Mouse (Mus musculus): ENCODE results near the gene Ctnna3. TPM values are rescaled to one million over a fixed set of nuclear protein-coding genes. Genes with fewer than 3 reads are reported as not detected.
A peak's percentile ranks its signal among the peaks of the same experiment; 100 is the strongest.
"Not testable (repeated sequence)": the region's sequence is repeated elsewhere in the genome, so short reads cannot be mapped to it uniquely, and the experiment has no call there.

Ctnna3 gene
- polyA plus RNA-seq, 1 experiment from 2014 or later, result 1.2 TPM

GRCm38 (mm10) chr10:64661190-64661589 lies 1231.3 kb downstream of the Ctnna3 start:
- no peak overlapping the region for H3K4me2 ChIP-seq
- 87% methylated on average over 4 of the region's 4 CpGs for WGBS
- no peak for ATAC-seq (ENCODE audit: low FRiP score)
- H3K36me3 ChIP-seq, result no peaks in the 10 kb centered on the region
- H3K9ac ChIP-seq, result no peak overlapping the region
- no peaks in the 10 kb centered on the region for H3K27me3 ChIP-seq
- H3K4me3 ChIP-seq, result no peak overlapping the region
- H3K9me3 ChIP-seq, result no peaks in the 10 kb centered on the region
- no peak overlapping the region for H3K27ac ChIP-seq
- H3K4me1 ChIP-seq (replicated peaks), result no peaks in the 10 kb centered on the region

DNA sequence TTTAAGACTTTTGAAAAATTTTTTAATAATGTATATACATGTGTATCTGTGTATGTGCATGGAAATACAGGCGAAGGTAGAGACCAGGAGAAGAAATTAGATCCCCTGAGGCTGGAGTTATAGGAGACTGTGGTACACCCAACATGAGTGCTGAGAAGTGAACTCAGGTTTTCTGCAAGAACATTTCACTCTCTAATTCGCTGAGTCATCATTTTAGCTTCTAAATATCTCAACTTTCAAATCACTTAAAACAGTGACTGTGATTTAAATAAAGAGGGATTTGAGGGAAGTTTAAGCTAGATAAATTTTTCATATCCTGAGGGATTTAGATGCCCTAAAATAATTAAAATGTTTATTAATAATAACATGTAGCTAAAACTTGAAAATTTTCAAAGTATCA lies 1241.6 kb downstream of the Ctnna3 start:
- Histone ChIP-seq H3K36me3 (no peaks in the 10 kb centered on the region), H3K9me3 (peaks cover 9% of the 10 kb centered on the region), H3K4me3 (no peak overlapping the region), H3K27ac (no peak overlapping the region), H3K4me2 (no peak overlapping the region), H3K4me1 (replicated peaks) (no peaks in the 10 kb centered on the region), H3K27me3 (no peaks in the 10 kb centered on the region), H3K9ac (no peak overlapping the region)
- 81% methylated on average over 2 of the region's 2 CpGs for WGBS
- no peak for ATAC-seq (ENCODE audit: low FRiP score)

- H3K9ac ChIP-seq, result no peak overlapping the region
- ATAC-seq (ENCODE audit: low FRiP score), result no peak
- WGBS, result 90% methylated on average over 3 of the region's 3 CpGs
- H3K4me1 ChIP-seq (replicated peaks), result no peaks in the 10 kb centered on the region
- H3K4me3 ChIP-seq, result no peak overlapping the region
- no peak overlapping the region for H3K4me2 ChIP-seq
- peaks cover 9% of the 10 kb centered on the region for H3K9me3 ChIP-seq
- no peak overlapping the region for H3K27ac ChIP-seq
- H3K36me3 ChIP-seq, result no peaks in the 10 kb centered on the region
- no peaks in the 10 kb centered on the region for H3K27me3 ChIP-seq
Measured at GRCm38 (mm10) chr10:64675796-64676195, 1245.9 kb downstream of the Ctnna3 start.

DNA sequence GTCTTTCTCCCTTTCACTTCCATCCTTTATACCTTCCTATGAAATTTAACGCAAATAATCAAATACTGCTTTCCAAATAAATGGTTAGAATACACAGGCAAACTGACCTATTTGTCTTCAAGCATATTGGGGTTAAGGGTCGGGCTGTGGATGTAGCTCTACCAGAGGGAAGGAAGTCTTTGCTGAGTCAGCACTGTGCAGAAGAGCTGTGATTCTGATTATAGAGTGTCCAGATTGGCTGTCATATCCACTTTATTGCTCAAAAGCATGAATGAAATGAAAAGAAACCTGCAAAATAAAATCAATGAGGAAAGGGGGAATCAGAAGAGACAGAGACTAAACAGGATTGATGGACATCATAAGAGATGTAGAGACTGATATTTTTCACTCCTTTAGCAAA lies 1280.1 kb downstream of the Ctnna3 start:
- no peak overlapping the region for H3K9ac ChIP-seq
- H3K4me1 ChIP-seq (replicated peaks), result no peaks in the 10 kb centered on the region
- H3K4me3 ChIP-seq, result no peak overlapping the region
- no peak for ATAC-seq (ENCODE audit: low FRiP score)
- H3K27ac ChIP-seq, result no peak overlapping the region
- H3K27me3 ChIP-seq, result no peaks in the 10 kb centered on the region
- no peak overlapping the region for H3K4me2 ChIP-seq
- no peaks in the 10 kb centered on the region for H3K36me3 ChIP-seq
- no peaks in the 10 kb centered on the region for H3K9me3 ChIP-seq
- 89% methylated on average over 2 of the region's 2 CpGs for WGBS

- Histone ChIP-seq H3K27me3 (no peaks in the 10 kb centered on the region), H3K36me3 (no peaks in the 10 kb centered on the region), H3K9ac (no peak overlapping the region), H3K9me3 (no peaks in the 10 kb centered on the region), H3K4me1 (replicated peaks) (peaks cover 6% of the 10 kb centered on the region; the same call in 1 of the 2 replicates), H3K4me3 (no peak overlapping the region), H3K27ac (no peak overlapping the region), H3K4me2 (no peak overlapping the region)
- 46% methylated on average over 9 of the region's 9 CpGs for WGBS
- peak; percentile 89 for ATAC-seq (ENCODE audit: low FRiP score)
Measured at GRCm38 (mm10) chr10:64718036-64718435, 1288.1 kb downstream of the Ctnna3 start.

DNA sequence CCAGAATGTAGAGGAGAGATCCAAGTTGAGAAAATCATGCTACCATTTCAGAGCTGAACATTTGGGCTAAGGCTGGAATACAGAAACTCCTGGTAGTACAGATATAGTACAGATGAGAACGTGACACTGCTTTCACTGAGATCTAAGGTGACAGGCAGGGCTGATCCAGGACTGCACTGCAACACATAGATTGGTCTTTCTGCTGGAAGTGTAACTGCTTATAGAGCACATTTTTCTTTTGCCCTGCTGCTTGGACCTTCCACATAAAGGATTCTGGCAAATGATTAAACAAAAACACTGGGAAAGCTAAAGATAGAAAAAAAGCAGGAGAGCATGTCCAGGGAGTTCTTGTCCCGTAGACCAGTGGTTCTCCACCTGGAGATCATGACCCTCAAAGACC lies 1305.8 kb downstream of the Ctnna3 start:
- WGBS, result 74% methylated on average over 2 of the region's 2 CpGs
- Histone ChIP-seq H3K4me2 (no peak overlapping the region), H3K4me1 (replicated peaks) (no peaks in the 10 kb centered on the region), H3K4me3 (no peak overlapping the region), H3K27ac (no peak overlapping the region), H3K9ac (no peak overlapping the region), H3K36me3 (no peaks in the 10 kb centered on the region), H3K27me3 (no peaks in the 10 kb centered on the region), H3K9me3 (no peaks in the 10 kb centered on the region)
- ATAC-seq (ENCODE audit: low FRiP score), result no peak

DNA sequence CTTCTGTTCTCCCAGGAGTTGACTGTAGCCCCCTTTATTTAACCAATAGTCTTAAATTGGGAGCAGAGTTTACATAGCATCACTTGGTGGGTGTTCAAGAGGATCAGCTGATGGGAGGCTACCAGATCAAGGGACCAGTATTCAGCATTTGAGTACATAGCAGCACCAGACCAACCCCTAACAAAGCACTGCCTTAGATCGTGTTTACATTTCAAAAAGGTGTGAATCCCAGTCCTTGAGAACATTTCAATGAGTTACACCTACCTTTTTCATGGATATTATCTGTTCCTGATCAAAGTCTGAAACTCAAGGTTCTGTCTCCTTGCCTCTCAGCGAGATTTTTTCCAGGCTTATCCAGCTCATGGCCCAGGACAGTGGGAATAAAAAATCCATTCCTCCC lies 1306.7 kb downstream of the Ctnna3 start:
- Histone ChIP-seq H3K9me3 (no peaks in the 10 kb centered on the region), H3K27ac (no peak overlapping the region), H3K36me3 (no peaks in the 10 kb centered on the region), H3K4me3 (no peak overlapping the region), H3K4me1 (replicated peaks) (no peaks in the 10 kb centered on the region), H3K9ac (no peak overlapping the region), H3K4me2 (no peak overlapping the region), H3K27me3 (no peaks in the 10 kb centered on the region)
- ATAC-seq (ENCODE audit: low FRiP score), result no peak
- 33% methylated on average over 2 of the region's 2 CpGs for WGBS

GRCm38 (mm10) chr10:64741721-64742120 lies 1311.8 kb downstream of the Ctnna3 start:
- H3K27me3 ChIP-seq; H3K36me3 ChIP-seq; H3K9ac ChIP-seq; H3K4me2 ChIP-seq; H3K27ac ChIP-seq; H3K4me3 ChIP-seq; H3K9me3 ChIP-seq; H3K4me1 ChIP-seq (replicated peaks); ATAC-seq (ENCODE audit: low FRiP score): not testable (repeated sequence)
- WGBS, result 87% methylated on average over 11 of the region's 11 CpGs

DNA sequence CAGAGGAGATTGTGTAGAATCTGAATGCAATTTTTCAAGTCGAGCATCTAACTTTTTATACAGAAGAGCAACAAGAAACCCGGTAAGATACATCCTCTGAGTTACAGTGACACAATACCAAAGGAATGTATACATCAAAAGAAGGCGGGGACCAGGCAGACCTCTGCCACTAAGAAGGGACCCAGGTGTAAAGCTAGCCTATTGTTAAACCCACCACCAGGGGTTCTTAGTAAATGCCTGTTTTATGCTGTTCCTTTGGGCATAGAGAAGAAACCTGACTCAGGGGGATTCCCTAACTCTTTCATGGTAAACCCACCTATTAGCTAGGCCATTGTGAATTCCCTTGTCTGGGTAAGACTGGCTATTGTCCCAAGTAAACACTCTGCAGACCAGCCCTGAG lies 1314.2 kb downstream of the Ctnna3 start:
- 25% methylated on average over 3 of the region's 3 CpGs for WGBS
- H3K36me3 ChIP-seq; H3K4me1 ChIP-seq (replicated peaks); H3K27ac ChIP-seq; H3K9ac ChIP-seq; H3K4me3 ChIP-seq; H3K27me3 ChIP-seq; ATAC-seq (ENCODE audit: low FRiP score); H3K9me3 ChIP-seq; H3K4me2 ChIP-seq: not testable (repeated sequence)

DNA sequence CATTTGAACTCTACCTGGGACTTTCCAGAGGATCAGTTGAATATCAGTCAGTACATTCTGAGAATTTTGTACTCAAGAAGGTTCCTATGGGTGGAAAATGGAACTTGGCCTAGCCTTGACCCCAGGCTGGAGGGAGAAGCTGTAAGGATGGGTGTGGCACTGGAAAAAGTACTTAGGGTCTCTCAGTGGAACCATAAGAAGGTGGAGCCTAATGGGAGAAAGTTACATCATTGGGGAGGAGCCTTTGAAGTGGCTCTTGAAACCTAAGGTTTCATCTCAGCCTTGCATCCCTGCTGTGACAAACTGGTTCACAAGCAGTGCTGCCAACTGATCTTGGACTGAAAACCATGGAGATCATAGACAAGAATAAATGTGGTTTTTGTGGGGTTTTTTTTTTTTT lies 1318.8 kb downstream of the Ctnna3 start:
- Histone ChIP-seq H3K27ac (no peak overlapping the region), H3K9ac (no peak overlapping the region), H3K9me3 (no peaks in the 10 kb centered on the region), H3K27me3 (no peaks in the 10 kb centered on the region), H3K4me2 (no peak overlapping the region), H3K4me1 (replicated peaks) (no peaks in the 10 kb centered on the region), H3K4me3 (no peak overlapping the region), H3K36me3 (no peaks in the 10 kb centered on the region)
- no peak for ATAC-seq (ENCODE audit: low FRiP score)

- H3K9ac ChIP-seq, result no peak overlapping the region
- no peaks in the 10 kb centered on the region for H3K9me3 ChIP-seq
- H3K4me1 ChIP-seq (replicated peaks), result no peaks in the 10 kb centered on the region
- 43% methylated on average over 5 of the region's 5 CpGs for WGBS
- H3K4me3 ChIP-seq, result no peak overlapping the region
- no peak overlapping the region for H3K4me2 ChIP-seq
- H3K36me3 ChIP-seq, result no peaks in the 10 kb centered on the region
- H3K27ac ChIP-seq, result no peak overlapping the region
- H3K27me3 ChIP-seq, result no peaks in the 10 kb centered on the region
- ATAC-seq (ENCODE audit: low FRiP score), result no peak
Measured at GRCm38 (mm10) chr10:64750791-64751190, 1320.9 kb downstream of the Ctnna3 start.

- H3K4me1 ChIP-seq (replicated peaks), result no peaks in the 10 kb centered on the region
- H3K4me3 ChIP-seq, result no peak overlapping the region
- H3K9me3 ChIP-seq, result no peaks in the 10 kb centered on the region
- H3K4me2 ChIP-seq, result no peak overlapping the region
- WGBS, result 91% methylated on average over 1 of the region's 1 CpGs
- ATAC-seq (ENCODE audit: low FRiP score), result no peak
- H3K27me3 ChIP-seq, result no peaks in the 10 kb centered on the region
- H3K27ac ChIP-seq, result no peak overlapping the region
- H3K36me3 ChIP-seq, result no peaks in the 10 kb centered on the region
- no peak overlapping the region for H3K9ac ChIP-seq
Measured at GRCm38 (mm10) chr10:64836315-64836714, 1406.4 kb downstream of the Ctnna3 start.

DNA sequence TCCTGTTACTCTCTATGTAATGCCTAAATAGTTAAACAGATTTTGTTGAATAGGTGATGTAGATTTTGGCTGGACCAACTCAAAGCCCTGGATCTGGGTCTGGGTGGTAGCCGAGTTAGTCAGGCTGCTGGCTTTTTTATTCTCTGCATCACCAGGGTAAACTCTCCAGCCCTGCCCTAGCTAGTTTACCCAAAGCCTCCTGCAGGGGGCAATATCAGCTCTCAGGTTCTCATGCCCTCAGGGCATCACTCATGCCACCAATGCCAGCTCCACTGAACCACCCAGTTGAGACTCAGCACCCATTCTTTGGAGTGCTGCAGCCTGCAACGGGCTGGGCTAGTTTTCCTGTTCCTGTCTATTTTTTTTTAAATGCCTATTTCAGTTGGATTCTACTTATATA lies 1431.5 kb downstream of the Ctnna3 start:
- Histone ChIP-seq H3K9ac (no peak overlapping the region), H3K27me3 (no peaks in the 10 kb centered on the region), H3K4me3 (no peak overlapping the region), H3K36me3 (no peaks in the 10 kb centered on the region), H3K9me3 (no peaks in the 10 kb centered on the region), H3K4me2 (no peak overlapping the region), H3K4me1 (replicated peaks) (no peaks in the 10 kb centered on the region), H3K27ac (no peak overlapping the region)
- ATAC-seq (ENCODE audit: low FRiP score), result no peak
- 80% methylated on average over 2 of the region's 2 CpGs for WGBS

DNA sequence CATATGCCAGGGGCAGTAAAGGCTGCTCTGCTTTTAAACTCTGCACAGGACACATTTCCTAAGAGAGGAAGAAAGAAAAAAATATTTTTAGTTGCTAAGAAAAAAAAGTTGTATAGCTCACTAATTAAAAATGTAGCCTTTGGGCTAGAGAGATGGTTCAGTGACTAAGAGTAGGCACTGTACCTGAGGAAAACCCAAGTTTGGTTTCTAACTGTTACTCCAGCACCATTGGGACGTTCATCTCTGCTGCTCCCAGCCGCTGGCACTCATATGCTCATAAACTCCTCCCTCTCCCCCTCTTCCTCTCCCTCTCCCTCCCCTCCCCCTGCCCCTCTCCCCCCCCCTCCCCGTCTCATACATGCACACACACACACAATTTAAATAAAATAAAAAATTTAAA lies 1441.0 kb downstream of the Ctnna3 start:
- no peak overlapping the region for H3K27ac ChIP-seq
- no peaks in the 10 kb centered on the region for H3K36me3 ChIP-seq
- H3K27me3 ChIP-seq, result no peaks in the 10 kb centered on the region
- no peaks in the 10 kb centered on the region for H3K9me3 ChIP-seq
- H3K4me2 ChIP-seq, result no peak overlapping the region
- no peak overlapping the region for H3K4me3 ChIP-seq
- no peak overlapping the region for H3K9ac ChIP-seq
- WGBS, result 65% methylated on average over 3 of the region's 3 CpGs
- no peaks in the 10 kb centered on the region for H3K4me1 ChIP-seq (replicated peaks)
- ATAC-seq (ENCODE audit: low FRiP score), result no peak

Measured in hindbrain, embryonic 13.5 days (tissue).